Mouse (Mus musculus): ENCODE measurements at regions not wholly inside any gene's neighbourhood (a gene's known extent, or its start where the extent isn't known, plus 50 kb on each side); places are given as distances from the start of the nearest gene placed in this dataset.

GRCm38 (mm10) chr14:103973955-103974354 is 129.8 kb upstream of the Ednrb start:
- Histone ChIP-seq H3K9me3 (ENCODE audit: control insufficient read depth, low read depth, low read length) (no peaks in the 10 kb centered on the region), H3K27ac (ENCODE audit: low read length) (no peak overlapping the region), H3K4me1 (ENCODE audit: control insufficient read depth, insufficient read depth, low read length) (no peaks in the 10 kb centered on the region), H3K4me2 (replicated peaks; ENCODE audit: low read depth, low read length) (no peak overlapping the region), H3K27me3 (ENCODE audit: control insufficient read depth, insufficient read depth, low read length) (no peaks in the 10 kb centered on the region), H3K4me3 (ENCODE audit: low read depth, low read length) (no peak overlapping the region), H3K36me3 (ENCODE audit: control insufficient read depth, insufficient read depth, low read length) (no peaks in the 10 kb centered on the region), H3K9ac (replicated peaks; ENCODE audit: low read depth, low read length) (no peak overlapping the region)
- no peak for ATAC-seq (ENCODE audit: insufficient number of reproducible peaks, insufficient read depth, low FRiP score, low read depth)
- WGBS = 84% methylated on average over 4 of the region's 4 CpGs

GRCm38 (mm10) chr14:103973111-103973510 is 128.9 kb upstream of the Ednrb start:
- no peaks in the 10 kb centered on the region for H3K27me3 ChIP-seq (ENCODE audit: control insufficient read depth, insufficient read depth, low read length)
- no peak overlapping the region for H3K9ac ChIP-seq (replicated peaks; ENCODE audit: low read depth, low read length)
- 79% methylated on average over 7 of the region's 7 CpGs for WGBS
- no peaks in the 10 kb centered on the region for H3K9me3 ChIP-seq (ENCODE audit: control insufficient read depth, low read depth, low read length)
- no peak overlapping the region for H3K27ac ChIP-seq (ENCODE audit: low read length)
- no peak for ATAC-seq (ENCODE audit: insufficient number of reproducible peaks, insufficient read depth, low FRiP score, low read depth)
- H3K4me3 ChIP-seq (ENCODE audit: low read depth, low read length) = no peak overlapping the region
- no peak overlapping the region for H3K4me2 ChIP-seq (replicated peaks; ENCODE audit: low read depth, low read length)
- no peaks in the 10 kb centered on the region for H3K36me3 ChIP-seq (ENCODE audit: control insufficient read depth, insufficient read depth, low read length)
- H3K4me1 ChIP-seq (ENCODE audit: control insufficient read depth, insufficient read depth, low read length) = no peaks in the 10 kb centered on the region

GRCm38 (mm10) chr14:103969305-103969704 is 125.1 kb upstream of the Ednrb start:
- no peak overlapping the region for H3K27ac ChIP-seq (ENCODE audit: low read length)
- H3K36me3 ChIP-seq (ENCODE audit: control insufficient read depth, insufficient read depth, low read length) = no peaks in the 10 kb centered on the region
- WGBS = 64% methylated on average over 2 of the region's 2 CpGs
- no peak overlapping the region for H3K4me3 ChIP-seq (ENCODE audit: low read depth, low read length)
- no peaks in the 10 kb centered on the region for H3K27me3 ChIP-seq (ENCODE audit: control insufficient read depth, insufficient read depth, low read length)
- H3K9me3 ChIP-seq (ENCODE audit: control insufficient read depth, low read depth, low read length) = no peaks in the 10 kb centered on the region
- no peak for ATAC-seq (ENCODE audit: insufficient number of reproducible peaks, insufficient read depth, low FRiP score, low read depth)
- no peaks in the 10 kb centered on the region for H3K4me1 ChIP-seq (ENCODE audit: control insufficient read depth, insufficient read depth, low read length)
- no peak overlapping the region for H3K9ac ChIP-seq (replicated peaks; ENCODE audit: low read depth, low read length)
- H3K4me2 ChIP-seq (replicated peaks; ENCODE audit: low read depth, low read length) = no peak overlapping the region

GRCm38 (mm10) chr14:103966293-103966692 is 122.1 kb upstream of the Ednrb start:
- no peak overlapping the region for H3K4me2 ChIP-seq (replicated peaks; ENCODE audit: low read depth, low read length)
- WGBS = 64% methylated on average over 2 of the region's 2 CpGs
- H3K4me3 ChIP-seq (ENCODE audit: low read depth, low read length) = no peak overlapping the region
- no peaks in the 10 kb centered on the region for H3K36me3 ChIP-seq (ENCODE audit: control insufficient read depth, insufficient read depth, low read length)
- no peak overlapping the region for H3K27ac ChIP-seq (ENCODE audit: low read length)
- H3K4me1 ChIP-seq (ENCODE audit: control insufficient read depth, insufficient read depth, low read length) = no peaks in the 10 kb centered on the region
- H3K9ac ChIP-seq (replicated peaks; ENCODE audit: low read depth, low read length) = no peak overlapping the region
- no peak for ATAC-seq (ENCODE audit: insufficient number of reproducible peaks, insufficient read depth, low FRiP score, low read depth)
- H3K27me3 ChIP-seq (ENCODE audit: control insufficient read depth, insufficient read depth, low read length) = no peaks in the 10 kb centered on the region
- no peaks in the 10 kb centered on the region for H3K9me3 ChIP-seq (ENCODE audit: control insufficient read depth, low read depth, low read length)

- no peak overlapping the region for H3K4me3 ChIP-seq (ENCODE audit: low read depth, low read length)
- H3K27ac ChIP-seq (ENCODE audit: low read length) = no peak overlapping the region
- ATAC-seq (ENCODE audit: insufficient number of reproducible peaks, insufficient read depth, low FRiP score, low read depth) = no peak
- no peaks in the 10 kb centered on the region for H3K36me3 ChIP-seq (ENCODE audit: control insufficient read depth, insufficient read depth, low read length)
- no peak overlapping the region for H3K4me2 ChIP-seq (replicated peaks; ENCODE audit: low read depth, low read length)
- no peaks in the 10 kb centered on the region for H3K4me1 ChIP-seq (ENCODE audit: control insufficient read depth, insufficient read depth, low read length)
- H3K27me3 ChIP-seq (ENCODE audit: control insufficient read depth, insufficient read depth, low read length) = no peaks in the 10 kb centered on the region
- H3K9me3 ChIP-seq (ENCODE audit: control insufficient read depth, low read depth, low read length) = no peaks in the 10 kb centered on the region
- no peak overlapping the region for H3K9ac ChIP-seq (replicated peaks; ENCODE audit: low read depth, low read length)
- 71% methylated on average over 11 of the region's 11 CpGs for WGBS
Measured at GRCm38 (mm10) chr14:103962303-103962881, 118.2 kb upstream of the Ednrb start.

GRCm38 (mm10) chr14:103951899-103952298 is 107.7 kb upstream of the Ednrb start:
- Histone ChIP-seq H3K36me3 (ENCODE audit: control insufficient read depth, insufficient read depth, low read length) (no peaks in the 10 kb centered on the region), H3K4me3 (ENCODE audit: low read depth, low read length) (no peak overlapping the region), H3K4me1 (ENCODE audit: control insufficient read depth, insufficient read depth, low read length) (0 out of 2 replicates have a peak, but pooled peaks cover 2% of the 10 kb centered on the region), H3K9ac (replicated peaks; ENCODE audit: low read depth, low read length) (no peak overlapping the region), H3K4me2 (replicated peaks; ENCODE audit: low read depth, low read length) (no peak overlapping the region), H3K27ac (ENCODE audit: low read length) (no peak overlapping the region), H3K27me3 (ENCODE audit: control insufficient read depth, insufficient read depth, low read length) (no peaks in the 10 kb centered on the region), H3K9me3 (ENCODE audit: control insufficient read depth, low read depth, low read length) (no peaks in the 10 kb centered on the region)
- ATAC-seq (ENCODE audit: insufficient number of reproducible peaks, insufficient read depth, low FRiP score, low read depth) = no peak
- WGBS = 72% methylated on average over 6 of the region's 6 CpGs

GRCm38 (mm10) chr14:103949950-103950349 is 105.7 kb upstream of the Ednrb start:
- H3K4me3 ChIP-seq (ENCODE audit: low read depth, low read length) = no peak overlapping the region
- ATAC-seq (ENCODE audit: insufficient number of reproducible peaks, insufficient read depth, low FRiP score, low read depth) = no peak
- H3K27me3 ChIP-seq (ENCODE audit: control insufficient read depth, insufficient read depth, low read length) = no peaks in the 10 kb centered on the region
- no peaks in the 10 kb centered on the region for H3K36me3 ChIP-seq (ENCODE audit: control insufficient read depth, insufficient read depth, low read length)
- H3K4me1 ChIP-seq (ENCODE audit: control insufficient read depth, insufficient read depth, low read length) = 0 out of 2 replicates have a peak, but pooled peaks cover 2% of the 10 kb centered on the region
- no peak overlapping the region for H3K4me2 ChIP-seq (replicated peaks; ENCODE audit: low read depth, low read length)
- WGBS = 52% methylated on average over 6 of the region's 6 CpGs
- no peak overlapping the region for H3K9ac ChIP-seq (replicated peaks; ENCODE audit: low read depth, low read length)
- no peaks in the 10 kb centered on the region for H3K9me3 ChIP-seq (ENCODE audit: control insufficient read depth, low read depth, low read length)
- H3K27ac ChIP-seq (ENCODE audit: low read length) = no peak overlapping the region

- Histone ChIP-seq H3K36me3 (ENCODE audit: control insufficient read depth, insufficient read depth, low read length) (no peaks in the 10 kb centered on the region), H3K9me3 (ENCODE audit: control insufficient read depth, low read depth, low read length) (no peaks in the 10 kb centered on the region), H3K9ac (replicated peaks; ENCODE audit: low read depth, low read length) (no peak overlapping the region), H3K4me1 (ENCODE audit: control insufficient read depth, insufficient read depth, low read length) (0 out of 2 replicates have a peak, but pooled peaks cover 2% of the 10 kb centered on the region), H3K4me2 (replicated peaks; ENCODE audit: low read depth, low read length) (no peak overlapping the region), H3K27ac (ENCODE audit: low read length) (no peak overlapping the region), H3K27me3 (ENCODE audit: control insufficient read depth, insufficient read depth, low read length) (no peaks in the 10 kb centered on the region), H3K4me3 (ENCODE audit: low read depth, low read length) (no peak overlapping the region)
- WGBS = 44% methylated on average over 3 of the region's 3 CpGs
- no peak for ATAC-seq (ENCODE audit: insufficient number of reproducible peaks, insufficient read depth, low FRiP score, low read depth)
Measured at GRCm38 (mm10) chr14:103948026-103948777, 104.0 kb upstream of the Ednrb start.
